Mouse (Mus musculus): ENCODE measurements at regions not wholly inside any gene's neighbourhood (a gene's known extent, or its start where the extent isn't known, plus 50 kb on each side); places are given as distances from the start of the nearest gene placed in this dataset.
A peak's percentile ranks its signal among the peaks of the same experiment; 100 is the strongest.

GRCm38 (mm10) chr16:55471396-55471795 is 173.6 kb upstream of the Zpld1 start:
- intact Hi-C loops (cut with DNase I), result no loop called here
- DNase-seq, result no peak

- no peak for DNase-seq
- intact Hi-C loops (cut with DNase I), result no loop called here
These were observed 172.9 kb upstream of the Zpld1 start for GRCm38 (mm10) chr16:55470721-55471120.

GRCm38 (mm10) chr16:55469703-55470102 is 171.9 kb upstream of the Zpld1 start:
- intact Hi-C loops (cut with DNase I), result no loop called here
- DNase-seq, result no peak

GRCm38 (mm10) chr16:55468833-55469458 is 171.2 kb upstream of the Zpld1 start:
- intact Hi-C loops (cut with DNase I), result no loop called here
- DNase-seq, result peak; percentile 38 to 70

- intact Hi-C loops (cut with DNase I), result no loop called here
- no peak for DNase-seq
These were observed 162.7 kb upstream of the Zpld1 start for GRCm38 (mm10) chr16:55460519-55460918.

GRCm38 (mm10) chr16:55447581-55447980 is 149.8 kb upstream of the Zpld1 start:
- no peak for DNase-seq
- intact Hi-C loops (cut with DNase I), result no loop called here

- no peak for DNase-seq
- intact Hi-C loops (cut with DNase I), result no loop called here
These were observed 145.2 kb upstream of the Zpld1 start for GRCm38 (mm10) chr16:55442821-55443581.

- intact Hi-C loops (cut with DNase I), result no loop called here
- no peak for DNase-seq
These were observed 137.6 kb upstream of the Zpld1 start for GRCm38 (mm10) chr16:55435139-55435968.

GRCm38 (mm10) chr16:55421569-55422342 is 124.0 kb upstream of the Zpld1 start:
- no peak for DNase-seq
- intact Hi-C loops (cut with DNase I), result no loop called here

GRCm38 (mm10) chr16:55420876-55421568 is 123.2 kb upstream of the Zpld1 start:
- intact Hi-C loops (cut with DNase I), result no loop called here
- DNase-seq, result no peak

GRCm38 (mm10) chr16:55418871-55419270 is 121.1 kb upstream of the Zpld1 start:
- intact Hi-C loops (cut with DNase I), result no loop called here
- DNase-seq, result no peak

- intact Hi-C loops (cut with DNase I), result no loop called here
- DNase-seq, result no peak
These were observed 103.0 kb upstream of the Zpld1 start for GRCm38 (mm10) chr16:55400818-55401217.

- DNase-seq, result no peak
- intact Hi-C loops (cut with DNase I), result no loop called here
These were observed 97.1 kb upstream of the Zpld1 start for GRCm38 (mm10) chr16:55394864-55395263.

GRCm38 (mm10) chr16:55390400-55390799 is 92.6 kb upstream of the Zpld1 start:
- intact Hi-C loops (cut with DNase I), result no loop called here
- no peak for DNase-seq

- intact Hi-C loops (cut with DNase I), result no loop called here
- DNase-seq, result no peak
These were observed 82.2 kb upstream of the Zpld1 start for GRCm38 (mm10) chr16:55379996-55380395.

GRCm38 (mm10) chr16:55379189-55379588 is 81.4 kb upstream of the Zpld1 start:
- no peak for DNase-seq
- intact Hi-C loops (cut with DNase I), result no loop called here

GRCm38 (mm10) chr16:55378701-55379100 is 80.9 kb upstream of the Zpld1 start:
- intact Hi-C loops (cut with DNase I), result no loop called here
- DNase-seq, result no peak

GRCm38 (mm10) chr16:55375922-55376321 is 78.1 kb upstream of the Zpld1 start:
- intact Hi-C loops (cut with DNase I), result no loop called here
- no peak for DNase-seq

GRCm38 (mm10) chr16:55357686-55358085 is 59.9 kb upstream of the Zpld1 start:
- intact Hi-C loops (cut with DNase I), result no loop called here
- DNase-seq, result no peak

GRCm38 (mm10) chr16:55356097-55356496 is 58.3 kb upstream of the Zpld1 start:
- intact Hi-C loops (cut with DNase I), result no loop called here
- no peak for DNase-seq

Data from heart, postnatal 36 days (tissue).